Mouse (Mus musculus) brain, embryonic 14.5 days (tissue): ENCODE results near the gene Bloc1s5.

Experiments
- CTCF ChIP-seq: fragments of 200-500 bp; IDR thresholded peaks from 2 replicates; pipeline ENCODE4 v1.5.1; 2012; ENCODE audit warnings: inconsistent platforms, mild to moderate bottlenecking, moderate library complexity, borderline replicate concordance; ENCODE audit not compliant: insufficient read depth, insufficient read length; ENCODE audit errors: extremely low read depth
- POLR2A ChIP-seq: fragments of 200-500 bp; IDR thresholded peaks from 2 replicates; pipeline ENCODE4 v1.6.1; 2012; ENCODE audit warnings: mild to moderate bottlenecking, inconsistent platforms, borderline replicate concordance; ENCODE audit not compliant: poor library complexity, insufficient read depth, insufficient read length, severe bottlenecking; ENCODE audit errors: extremely low read depth

DNA sequence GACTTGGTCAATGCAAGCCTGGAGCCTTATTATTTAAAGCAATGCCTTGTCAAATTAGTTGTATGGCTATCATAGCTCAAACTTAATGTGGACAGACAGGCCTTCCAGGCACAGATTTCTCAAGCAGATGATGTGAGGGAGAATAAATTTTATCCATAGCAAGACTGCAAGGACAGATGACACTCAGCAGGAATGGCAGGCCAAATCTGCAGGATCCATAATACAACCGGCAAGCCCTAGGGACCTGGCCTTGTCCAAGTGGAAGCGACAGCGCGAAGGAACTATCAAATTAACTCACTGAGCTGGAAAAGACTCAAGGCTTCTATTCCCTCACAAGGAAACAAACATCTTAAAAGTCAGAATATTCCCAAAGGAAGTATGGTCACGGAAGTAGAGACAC is 6.1 kb upstream of the Bloc1s5 start:
- TF ChIP-seq POLR2A (no peak), CTCF (no peak)
